ENCODE assay signal across 8 mouse cellular contexts in the genomic region with DNA sequence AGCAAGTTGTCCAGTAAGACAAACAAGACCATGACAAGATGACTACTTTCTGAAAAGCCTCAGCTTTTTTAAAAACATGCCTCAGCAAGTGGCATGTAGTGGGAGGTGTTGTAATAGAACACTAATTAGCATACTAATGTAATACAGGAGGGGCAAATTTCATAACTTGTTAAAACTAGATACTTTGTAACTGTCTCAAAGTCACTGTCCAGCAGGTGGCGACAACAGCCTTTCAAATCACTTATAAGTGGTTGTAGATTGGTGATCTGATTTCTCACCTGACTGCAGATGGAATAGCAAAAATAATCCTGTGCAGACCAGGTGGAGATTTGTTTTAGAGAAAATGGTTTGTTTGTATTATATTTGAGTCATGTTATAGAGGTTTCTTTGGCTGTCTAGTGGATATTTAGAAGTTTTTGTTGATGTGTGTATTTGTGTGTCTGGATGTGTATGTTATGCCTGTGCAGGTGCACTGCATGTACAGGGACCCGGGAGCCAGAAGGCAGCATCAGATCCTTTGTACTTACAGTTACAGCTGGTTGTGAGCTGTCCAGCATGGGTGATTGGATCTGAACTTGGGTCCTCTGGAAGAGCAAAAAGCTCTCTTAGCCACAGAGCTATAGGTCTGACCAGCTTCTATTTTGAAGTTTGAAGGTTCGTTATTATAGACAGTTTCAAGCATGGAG. TPM values are rescaled to one million over a fixed set of nuclear protein-coding genes. Genes with fewer than 3 reads are reported as not detected.
DNase-seq lines count a peak whose midpoint lies in the region; ATAC-seq and TF ChIP-seq lines count a peak whose summit lies in the region.

No protein-coding gene starts in this region.

- H3K4me1 ChIP-seq in kidney, embryonic 16.5 days (ENCODE audit: insufficient read depth, low read length): no peaks in the 10 kb centered on the region
- H3K4me1 ChIP-seq in bone marrow macrophage, adult 2 months (ENCODE audit: control insufficient read depth, insufficient read depth, low read length): peaks cover 3% of the 10 kb centered on the region; the same call in 1 of the 2 replicates
- no peaks in the 10 kb centered on the region for H3K4me1 ChIP-seq in forebrain, embryonic 12.5 days
- H3K4me1 ChIP-seq in midbrain, embryonic 15.5 days: no peaks in the 10 kb centered on the region

- TF ChIP-seq CTCF in bone marrow macrophage, adult 2 months (IDR thresholded peaks at IDR 0.05; ENCODE audit: low read depth, low read length): 0 out of 2 replicates have a peak, but pooled peaks have one; percentile 19
- peak; percentile 83 for TF ChIP-seq CTCF in left cerebral cortex, adult 2 months (IDR thresholded peaks at IDR 0.05)

- intact Hi-C loops in left cerebral cortex, adult 2 months (cut with DNase I): loop anchor here (1.0 to 5.0 kb wide), 2 partner anchors 502 to 790 kb away; no protein-coding TSS in a partner anchor

- H3K36me3 ChIP-seq in kidney, embryonic 16.5 days (ENCODE audit: insufficient read depth, low read length): peaks cover 6% of the 10 kb centered on the region
- H3K36me3 ChIP-seq in forebrain, embryonic 12.5 days (replicated peaks): peaks cover 18% of the 10 kb centered on the region; the same call in 1 of the 2 replicates
- peaks cover 8% of the 10 kb centered on the region; the same call in 1 of the 2 replicates for H3K36me3 ChIP-seq in midbrain, embryonic 15.5 days (replicated peaks)

- H3K4me3 ChIP-seq in kidney, embryonic 16.5 days (ENCODE audit: low read length): no peak overlapping the region
- no peak overlapping the region for H3K4me3 ChIP-seq in bone marrow macrophage, adult 2 months (ENCODE audit: insufficient read depth, low read length)
- H3K4me3 ChIP-seq in forebrain, embryonic 12.5 days (replicated peaks): no peak overlapping the region
- no peak overlapping the region for H3K4me3 ChIP-seq in left cerebral cortex, adult 2 months
- H3K4me3 ChIP-seq in midbrain, embryonic 15.5 days: no peak overlapping the region

- no peak overlapping the region for H3K9ac ChIP-seq in kidney, embryonic 16.5 days (replicated peaks; ENCODE audit: low read length)
- no peak overlapping the region for H3K9ac ChIP-seq in forebrain, embryonic 12.5 days
- no peak overlapping the region for H3K9ac ChIP-seq in midbrain, embryonic 15.5 days

- no peak overlapping the region for H3K27ac ChIP-seq in kidney, embryonic 16.5 days (ENCODE audit: low read length)
- no peak overlapping the region for H3K27ac ChIP-seq in bone marrow macrophage, adult 2 months (ENCODE audit: insufficient read depth, low read depth, low read length)
- H3K27ac ChIP-seq in forebrain, embryonic 12.5 days: no peak overlapping the region
- H3K27ac ChIP-seq in left cerebral cortex, adult 2 months: no peak overlapping the region
- H3K27ac ChIP-seq in midbrain, embryonic 15.5 days: no peak overlapping the region

- ATAC-seq in kidney, embryonic 16.5 days (ENCODE audit: low FRiP score, low TSS enrichment): no peak
- peak; percentile 71 for ATAC-seq in forebrain, embryonic 12.5 days (ENCODE audit: low FRiP score)
- peak; percentile 84; the same call in 1 of the 2 replicates for ATAC-seq in midbrain, embryonic 15.5 days (replicated peaks)

- H3K27me3 ChIP-seq in kidney, embryonic 16.5 days (ENCODE audit: insufficient read depth, low read length): no peaks in the 10 kb centered on the region
- H3K27me3 ChIP-seq in forebrain, embryonic 12.5 days: no peaks in the 10 kb centered on the region
- H3K27me3 ChIP-seq in midbrain, embryonic 15.5 days (replicated peaks): no peaks in the 10 kb centered on the region

- peak; percentile 75 for DNase-seq in kidney, adult 18-20 months
- DNase-seq in induced T-regulatory cell, adult 2 months (ENCODE audit: low read depth): peak; percentile 70
- peak; percentile 59 to 68 for DNase-seq in left cerebral cortex, adult 2 months (ENCODE audit: extremely low spot score in 1 of 2, low spot score in 2 of 2)
- DNase-seq in telencephalon, adult 2 months (ENCODE audit: low read depth, low spot score): peak; percentile 59

- no peak for TF ChIP-seq POLR2A in bone marrow macrophage, adult 2 months (IDR thresholded peaks at IDR 0.05; ENCODE audit: borderline replicate concordance, low read depth, low read length)

- no peak overlapping the region for H3K4me2 ChIP-seq in kidney, embryonic 16.5 days (replicated peaks; ENCODE audit: low read depth, low read length)
- H3K4me2 ChIP-seq in forebrain, embryonic 12.5 days: no peak overlapping the region
- no peak overlapping the region for H3K4me2 ChIP-seq in midbrain, embryonic 15.5 days

- no peaks in the 10 kb centered on the region for H3K9me3 ChIP-seq in kidney, embryonic 16.5 days (ENCODE audit: low read length)
- H3K9me3 ChIP-seq in forebrain, embryonic 12.5 days: no peaks in the 10 kb centered on the region
- no peaks in the 10 kb centered on the region for H3K9me3 ChIP-seq in midbrain, embryonic 15.5 days

- 61% methylated on average over 3 of the region's 3 CpGs for WGBS in kidney, embryonic 16.5 days
- WGBS in forebrain, embryonic 12.5 days: 65% methylated on average over 3 of the region's 3 CpGs
- 66% methylated on average over 3 of the region's 3 CpGs for WGBS in midbrain, embryonic 15.5 days

RNA-seq across cellular contexts. Expression of a gene that starts 57.9 kb away (rescaled TPM):
- 24.7 and 26.8 TPM in 2 replicates for polyA plus RNA-seq in kidney, embryonic 16.5 days (2015; fragmentation: Nextera tagmentation; extraction: Ambion mirVana)
- 13.0 and 15.8 TPM in 2 replicates for polyA plus RNA-seq in bone marrow macrophage, adult 2 months (2012; ENCODE audit: insufficient read depth, insufficient read length, missing spikeins)
- 22.0 and 22.3 TPM in 2 replicates for polyA plus RNA-seq in forebrain, embryonic 12.5 days (2016; fragmentation: Nextera tagmentation; extraction: Ambion mirVana)
- 10 to 100 TPM; 14.1 to 15.1 TPM for total RNA-seq in left cerebral cortex, adult 2 months (2021)
- polyA plus RNA-seq in midbrain, embryonic 15.5 days (2015; fragmentation: Nextera tagmentation; extraction: Ambion mirVana): 13.9 and 15.0 TPM in 2 replicates
